Mouse (Mus musculus): ENCODE results near the gene Ugt1a8.
"Not testable (repeated sequence)": the region's sequence is repeated elsewhere in the genome, so short reads cannot be mapped to it uniquely, and the experiment has no call there.

The Ugt1a8 gene

DNA sequence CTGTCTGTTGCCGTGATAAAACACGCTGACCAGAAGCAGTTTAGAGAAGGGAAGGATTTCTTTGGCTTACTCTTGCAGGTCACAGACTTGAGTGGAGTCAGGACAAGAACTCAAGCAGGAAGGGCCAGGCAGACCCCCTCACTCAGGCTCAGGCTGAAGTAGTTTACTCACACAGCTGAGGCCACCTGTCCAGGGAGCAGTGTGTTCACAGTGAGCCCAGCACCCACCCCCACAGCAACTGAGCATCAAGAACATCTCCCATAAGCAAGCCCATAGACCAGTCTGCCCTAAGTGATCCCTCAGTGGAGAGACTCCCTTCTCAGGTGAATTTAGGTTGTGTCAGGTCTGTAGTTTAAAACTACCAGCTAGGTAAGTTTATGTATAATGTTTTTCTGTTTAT, 22.0 kb downstream of the Ugt1a8 start:
- DNase-seq: not testable (repeated sequence)

DNA sequence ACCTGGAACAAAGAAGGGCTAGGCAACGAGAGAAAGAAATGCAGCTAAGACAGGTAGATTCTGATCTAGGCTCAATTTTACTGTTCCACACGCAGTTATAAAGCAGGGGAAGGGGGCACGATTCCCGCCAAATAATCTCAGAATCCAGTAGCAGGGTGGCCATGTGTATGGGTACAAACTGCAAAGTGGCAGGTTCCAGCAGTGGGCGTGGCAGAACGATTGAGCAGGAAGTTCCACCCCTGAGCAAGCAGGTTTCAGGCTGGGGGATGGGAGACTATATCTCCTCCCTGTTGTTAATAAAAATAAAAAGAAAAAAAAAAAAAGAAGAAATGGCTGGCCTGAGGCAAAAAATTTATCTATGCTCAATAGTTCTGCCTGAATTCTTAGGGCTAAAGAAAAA, 25.2 kb downstream of the Ugt1a8 start:
- DNase-seq: not testable (repeated sequence)

DNA sequence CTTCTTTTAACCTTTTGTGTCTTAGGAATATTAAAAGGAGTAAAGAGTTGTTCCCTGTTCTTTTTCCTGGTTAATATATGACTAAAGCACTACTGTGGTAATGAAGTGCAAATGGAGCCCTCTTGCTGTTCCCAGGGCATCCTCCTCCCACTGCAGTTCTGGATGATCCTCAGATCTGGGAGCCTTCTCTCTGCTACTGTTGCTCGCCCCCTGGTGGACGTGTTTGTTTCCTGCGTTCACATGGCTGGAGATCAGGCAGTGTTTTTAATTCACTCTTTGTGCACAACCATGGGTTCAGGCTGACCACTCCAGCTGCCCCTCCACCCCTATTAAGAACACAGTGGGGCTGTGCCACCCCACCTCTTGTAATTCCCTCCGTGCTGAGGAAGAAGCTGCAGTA, 32.9 kb downstream of the Ugt1a8 start:
- not testable (repeated sequence) for DNase-seq

DNA sequence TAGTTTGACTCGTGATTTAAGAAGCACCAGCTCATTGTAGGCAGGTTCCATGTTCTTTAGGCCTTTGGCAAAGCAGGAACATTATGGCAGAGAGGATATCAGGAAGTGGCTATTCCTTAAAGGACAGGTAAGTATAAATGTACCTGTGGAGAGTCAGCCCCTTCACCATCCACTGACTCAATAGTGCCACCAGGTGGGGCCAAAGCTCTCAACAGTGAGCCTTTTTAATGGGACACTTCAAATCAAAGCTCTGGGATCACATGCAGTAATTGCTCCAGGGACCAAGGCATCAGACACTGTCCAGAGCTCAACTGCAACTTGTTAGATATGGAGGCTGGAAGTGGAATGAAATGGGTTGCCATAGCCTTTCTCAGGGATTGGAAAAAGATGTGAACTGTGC, 33.9 kb downstream of the Ugt1a8 start:
- peak; percentile 47 for DNase-seq

DNA sequence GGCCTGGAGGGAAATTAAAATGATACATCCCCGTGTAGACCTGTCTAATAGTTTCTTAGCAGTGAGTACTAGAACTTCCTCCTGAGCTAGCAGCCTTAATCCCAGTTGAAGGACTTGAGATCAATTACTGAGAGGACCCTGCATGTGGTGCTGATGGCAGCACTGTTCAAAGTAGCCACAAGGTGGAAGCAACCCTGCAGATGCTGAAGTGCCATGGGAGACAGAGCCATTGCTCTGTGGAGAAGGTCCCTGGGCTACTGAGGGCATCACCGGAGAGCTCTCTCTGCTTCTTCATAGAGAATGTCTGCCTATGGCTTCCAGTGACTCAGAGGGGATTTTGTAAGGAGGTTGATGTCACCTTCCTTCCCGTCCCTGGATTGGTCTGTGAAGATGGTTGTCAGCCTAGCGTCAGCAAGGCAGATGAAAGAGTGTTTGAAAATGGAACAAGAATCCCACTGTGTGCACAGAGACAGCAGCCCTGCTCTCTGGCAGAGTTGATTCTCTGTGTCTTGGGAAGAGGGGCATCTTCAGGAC, 38.3 kb downstream of the Ugt1a8 start:
- not testable (repeated sequence) for DNase-seq

DNA sequence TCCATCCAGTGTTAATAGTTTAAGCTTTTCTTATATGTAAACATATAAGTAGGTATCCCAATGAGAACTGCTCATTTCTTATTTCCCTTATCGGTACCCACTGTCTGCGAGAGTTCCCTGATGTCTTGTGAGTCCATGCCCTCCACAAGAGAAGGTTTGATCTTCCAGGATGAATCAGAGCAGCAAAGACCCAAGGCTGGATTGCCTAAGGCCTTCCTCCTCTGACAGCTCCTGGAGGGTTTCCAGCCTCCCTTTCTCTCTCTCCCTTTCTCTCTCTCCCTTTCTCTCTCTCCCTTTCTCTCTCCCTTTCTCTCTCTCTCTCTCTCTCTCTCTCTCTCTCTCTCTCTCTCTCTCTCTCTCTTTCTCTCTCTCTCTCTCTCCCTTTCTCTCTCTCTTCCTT, 41.5 kb downstream of the Ugt1a8 start:
- DNase-seq: not testable (repeated sequence)

DNA sequence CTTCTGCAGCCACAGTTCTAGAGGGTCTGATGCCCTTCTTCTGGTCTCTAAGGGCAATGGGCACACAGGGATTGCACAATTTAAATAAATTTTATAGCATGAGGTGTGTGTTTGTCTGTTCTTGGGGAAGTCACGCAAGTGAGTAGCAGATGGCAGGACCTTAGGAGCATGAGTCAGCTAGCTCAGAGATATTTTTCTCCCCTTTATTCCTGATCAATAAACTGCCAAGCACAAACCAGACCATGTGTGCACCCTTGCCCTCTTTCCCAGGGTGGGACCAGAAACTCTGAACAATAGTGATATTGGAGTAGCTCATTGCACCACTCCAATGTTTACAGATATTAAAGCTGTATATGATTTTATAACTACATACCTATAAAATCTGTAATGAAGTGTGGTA, 42.6 kb downstream of the Ugt1a8 start:
- DNase-seq: not testable (repeated sequence)

DNA sequence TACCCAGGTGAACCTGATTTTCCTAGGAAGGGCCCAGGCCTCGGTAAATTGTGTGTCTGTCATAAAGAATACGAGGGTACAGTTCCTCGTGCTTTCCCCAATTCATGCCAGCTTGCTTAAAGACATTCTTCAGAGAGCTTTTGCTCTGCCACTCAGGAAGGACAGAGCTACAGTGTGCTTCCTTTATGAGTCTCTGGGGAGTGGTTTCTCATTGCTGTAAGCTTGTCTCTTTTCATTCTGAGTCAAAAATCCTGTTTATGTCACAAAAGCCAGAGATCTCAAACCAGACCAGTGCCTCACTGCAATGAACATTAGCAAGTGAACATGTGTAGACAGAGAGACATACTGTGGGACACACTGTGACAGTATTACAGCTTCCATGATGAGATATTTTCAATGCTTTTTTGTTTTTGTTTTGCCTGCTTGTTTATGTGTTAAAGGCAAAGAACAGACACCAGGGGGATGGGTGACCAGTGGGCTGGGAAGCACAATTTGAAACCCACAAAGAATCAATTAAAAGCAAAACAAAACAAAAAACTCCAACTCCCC, 46.4 kb downstream of the Ugt1a8 start:
- no peak for DNase-seq

DNA sequence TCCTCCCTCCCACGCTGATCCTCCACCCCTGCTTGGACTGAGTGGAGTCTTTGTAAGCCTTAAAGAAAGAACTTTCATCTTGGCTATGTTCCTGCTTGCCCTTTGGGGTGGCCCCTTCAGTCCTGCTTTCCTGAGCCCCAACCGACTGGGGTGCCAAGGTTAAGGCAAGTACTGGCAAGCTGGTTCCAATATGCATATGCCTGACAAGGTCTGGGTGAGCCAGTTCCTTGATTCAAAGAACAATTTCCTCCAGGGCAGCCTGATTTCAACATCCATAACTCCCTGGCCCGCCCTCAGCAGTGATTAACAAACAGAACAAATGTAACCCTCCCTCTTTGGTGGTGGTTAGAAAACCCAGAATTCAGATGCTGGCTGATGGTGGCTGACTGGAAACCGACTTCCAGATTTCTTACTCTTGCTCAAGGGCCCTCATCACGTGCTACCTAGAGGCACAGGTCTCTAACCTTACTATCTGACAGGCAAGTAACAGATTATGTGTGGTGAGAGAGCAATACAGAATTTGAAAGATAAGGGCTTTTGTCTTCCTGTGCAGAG, 46.9 kb downstream of the Ugt1a8 start, which contains the start of gene Ugt1a6a:
Gene Ugt1a6a (plus strand): TSS at position 353 of the 555 bp plus-strand sequence.
- peak; percentile 37 for DNase-seq

DNA sequence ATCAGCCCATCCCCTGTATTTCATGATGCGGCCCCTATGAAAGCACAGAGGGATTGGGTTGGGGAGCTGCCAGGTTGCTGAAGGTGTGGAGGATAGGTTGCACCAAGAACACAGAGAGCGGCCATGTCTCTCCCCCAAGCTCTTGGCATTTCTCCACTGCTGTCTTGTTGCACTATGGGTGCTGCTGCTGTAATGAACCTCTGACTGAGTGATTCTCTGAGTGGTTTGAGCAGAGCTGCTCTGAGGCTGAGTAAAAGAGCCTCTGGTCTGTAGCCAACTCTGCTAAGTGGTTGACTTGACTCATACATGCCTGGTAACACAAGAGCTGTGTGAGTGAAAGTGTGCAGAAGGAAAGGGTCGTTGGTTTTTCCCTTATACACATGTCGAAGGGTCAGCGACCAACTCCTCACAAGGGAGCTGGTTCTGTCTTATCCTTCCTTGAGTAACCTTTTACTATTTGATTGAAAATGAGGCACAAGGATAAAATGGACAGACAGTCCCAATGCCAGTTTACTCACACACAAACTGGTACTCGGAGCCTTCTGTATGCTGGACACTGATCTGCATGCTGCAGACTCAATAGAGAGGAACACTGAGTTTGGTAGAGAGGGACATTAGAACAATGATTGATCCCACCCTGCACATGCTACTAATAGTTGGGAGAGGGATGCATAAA, 47.8 kb downstream of the Ugt1a8 start:
- DNase-seq: not testable (repeated sequence)

DNA sequence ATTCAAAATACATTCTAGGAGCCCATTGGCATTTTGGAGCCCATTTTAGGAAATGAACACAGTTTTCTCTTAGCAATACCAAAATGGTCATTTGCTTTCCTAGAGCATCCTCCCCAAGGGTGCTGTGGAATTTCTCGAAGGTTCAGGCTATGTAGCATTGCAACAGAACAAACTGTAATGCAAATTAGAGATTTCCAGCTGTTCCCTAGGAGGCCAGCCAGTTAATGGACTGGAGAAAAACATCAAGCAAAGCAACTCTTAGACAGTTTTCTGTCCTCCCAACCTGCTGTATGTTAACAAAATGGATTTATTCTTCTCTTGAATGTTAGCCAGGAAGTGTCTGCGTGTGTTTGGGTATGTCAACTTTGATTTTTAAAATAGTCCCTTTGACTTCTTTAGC, 49.0 kb downstream of the Ugt1a8 start:
- no peak for DNase-seq

DNA sequence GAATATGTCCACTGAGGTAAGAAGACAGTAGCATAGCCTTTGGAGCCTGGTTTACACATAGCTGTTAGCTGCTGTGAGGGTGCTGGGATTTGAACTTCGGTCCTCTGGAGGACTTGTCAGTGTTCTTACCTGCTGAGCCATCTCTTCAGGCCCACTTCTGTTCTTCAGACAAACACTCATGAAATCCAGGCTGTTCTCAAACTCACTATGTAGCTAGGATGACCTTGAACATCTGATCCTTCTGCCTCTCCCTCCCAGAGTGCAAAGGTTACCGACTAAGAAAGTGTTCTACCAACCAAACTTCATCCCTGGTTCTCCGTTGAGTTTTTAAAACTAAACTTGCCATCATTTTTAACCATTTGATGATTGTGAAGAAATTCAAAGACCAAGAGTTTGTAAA, 49.7 kb downstream of the Ugt1a8 start:
- no peak for DNase-seq

DNA sequence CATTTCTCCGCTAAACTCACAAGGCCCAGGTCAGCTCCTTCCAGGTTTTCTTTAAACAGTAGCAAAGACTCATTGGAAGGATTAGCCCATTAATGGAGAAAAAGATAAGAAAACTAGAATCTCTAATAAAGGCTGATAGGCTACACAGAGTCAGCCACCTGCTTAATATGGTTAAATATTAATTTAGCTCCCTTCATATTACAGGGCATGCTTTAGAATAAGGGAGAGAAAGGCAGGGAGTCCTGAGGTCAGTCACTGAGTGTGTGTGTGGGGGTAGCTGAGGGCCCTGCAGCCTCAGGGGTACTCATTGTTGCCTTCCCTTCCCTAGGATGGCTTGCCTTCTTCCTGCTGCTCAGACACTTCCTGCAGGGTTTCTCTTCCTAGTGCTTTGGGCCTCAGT, 50.5 kb downstream of the Ugt1a8 start:
- no peak for DNase-seq

DNA sequence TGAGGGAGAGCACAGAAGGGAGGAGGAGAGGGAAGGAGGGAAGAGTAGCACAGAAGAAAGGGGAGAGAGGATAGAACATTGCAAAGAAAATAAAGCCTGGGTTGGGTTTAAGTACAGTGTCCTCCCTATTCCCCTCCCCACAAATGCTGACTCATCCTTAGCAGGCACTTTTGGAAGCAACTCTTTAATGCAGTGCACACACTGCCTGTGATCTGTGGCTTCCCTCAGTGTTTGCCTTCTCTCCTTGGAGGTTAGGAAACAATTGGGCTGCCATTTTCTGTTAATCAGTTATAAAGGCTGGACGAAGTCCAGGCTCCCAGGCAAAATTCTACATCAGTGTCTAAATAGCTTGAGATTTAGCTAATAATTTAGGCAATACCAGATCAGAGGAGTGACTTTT, 52.9 kb downstream of the Ugt1a8 start:
- DNase-seq: not testable (repeated sequence)

DNA sequence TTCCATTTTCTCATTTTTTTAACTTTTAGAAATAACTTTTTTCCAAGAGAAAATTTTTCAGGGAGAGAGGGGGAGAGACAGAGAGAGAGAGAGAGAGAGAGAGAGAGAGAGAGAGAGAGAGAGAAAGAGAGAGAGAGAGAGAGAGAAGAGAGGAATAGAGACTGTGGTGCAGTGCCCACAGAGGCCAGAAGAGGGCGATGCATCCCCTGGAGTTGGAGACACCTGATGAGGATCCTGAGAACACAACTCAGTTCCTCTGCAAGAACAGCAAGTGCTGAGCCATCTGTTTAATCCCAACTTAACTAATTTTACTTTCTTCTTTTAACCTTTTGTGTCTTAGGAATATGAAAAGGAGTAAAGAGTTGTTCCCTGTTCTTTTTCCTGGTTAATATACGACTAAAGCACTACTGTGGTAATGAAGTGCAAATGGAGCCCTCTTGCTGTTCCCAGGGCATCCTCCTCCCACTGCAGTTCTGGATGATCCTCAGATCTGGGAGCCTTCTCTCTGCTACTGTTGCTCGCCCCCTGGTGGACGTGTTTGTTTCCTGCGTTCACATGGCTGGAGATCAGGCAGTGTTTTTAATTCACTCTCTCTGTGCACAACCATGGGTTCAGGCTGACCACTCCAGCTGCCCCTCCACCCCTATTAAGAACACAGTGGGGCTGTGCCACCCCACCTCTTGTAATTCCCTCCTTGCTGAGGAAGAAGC, 56.5 kb downstream of the Ugt1a8 start:
- DNase-seq: peak; percentile 59

DNA sequence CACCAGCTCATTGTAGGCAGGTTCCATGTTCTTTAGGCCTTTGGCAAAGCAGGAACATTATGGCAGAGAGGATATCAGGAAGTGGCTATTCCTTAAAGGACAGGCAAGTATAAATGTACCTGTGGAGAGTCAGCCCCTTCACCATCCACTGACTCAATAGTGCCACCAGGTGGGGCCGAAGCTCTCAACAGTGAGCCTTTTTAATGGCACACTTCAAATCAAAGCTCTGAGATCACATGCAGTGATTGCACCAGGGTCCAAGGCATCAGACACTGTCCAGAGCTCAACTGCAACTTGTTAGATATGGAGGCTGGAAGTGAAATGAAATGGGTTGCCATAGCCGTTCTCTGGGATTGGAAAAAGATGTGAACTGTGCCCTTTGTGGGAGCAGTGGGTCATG, 57.7 kb downstream of the Ugt1a8 start:
- DNase-seq: not testable (repeated sequence)

DNA sequence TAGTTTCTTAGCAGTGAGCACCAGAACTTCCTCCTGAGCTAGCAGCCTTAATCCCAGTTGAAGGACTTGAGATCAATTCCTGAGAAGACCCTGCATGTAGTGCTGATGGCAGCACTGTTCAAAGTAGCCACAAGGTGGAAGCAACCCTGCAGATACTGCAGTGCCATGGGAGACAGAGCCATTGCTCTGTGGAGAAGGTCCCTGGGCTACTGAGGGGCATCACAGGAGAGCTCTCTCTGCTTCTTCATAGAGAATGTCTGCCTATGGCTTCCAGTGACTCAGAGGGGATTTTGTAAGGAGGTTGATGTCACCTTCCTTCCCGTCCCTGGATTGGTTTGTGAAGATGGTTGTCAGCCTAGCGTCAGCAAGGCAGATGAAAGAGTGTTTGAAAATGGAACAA, 62.5 kb downstream of the Ugt1a8 start:
- not testable (repeated sequence) for DNase-seq

DNA sequence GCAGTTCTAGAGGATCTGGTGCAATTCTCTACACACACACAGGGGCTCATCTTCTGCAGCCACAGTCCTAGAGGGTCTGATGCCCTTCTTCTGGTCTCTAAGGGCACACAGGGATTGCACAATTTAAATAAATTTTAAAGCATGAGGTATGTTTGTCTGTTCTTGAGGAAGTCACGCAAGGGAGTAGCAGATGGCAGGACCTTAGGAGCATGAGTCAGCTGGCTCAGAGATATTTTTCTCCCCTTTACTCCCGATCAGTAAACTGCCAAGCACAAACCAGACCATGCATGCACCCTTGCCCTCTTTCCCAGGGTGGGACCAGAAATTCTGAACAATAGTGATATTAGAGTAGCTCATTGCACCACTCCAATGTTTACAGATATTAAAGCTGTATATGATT, 70.8 kb downstream of the Ugt1a8 start:
- no peak for DNase-seq

DNA sequence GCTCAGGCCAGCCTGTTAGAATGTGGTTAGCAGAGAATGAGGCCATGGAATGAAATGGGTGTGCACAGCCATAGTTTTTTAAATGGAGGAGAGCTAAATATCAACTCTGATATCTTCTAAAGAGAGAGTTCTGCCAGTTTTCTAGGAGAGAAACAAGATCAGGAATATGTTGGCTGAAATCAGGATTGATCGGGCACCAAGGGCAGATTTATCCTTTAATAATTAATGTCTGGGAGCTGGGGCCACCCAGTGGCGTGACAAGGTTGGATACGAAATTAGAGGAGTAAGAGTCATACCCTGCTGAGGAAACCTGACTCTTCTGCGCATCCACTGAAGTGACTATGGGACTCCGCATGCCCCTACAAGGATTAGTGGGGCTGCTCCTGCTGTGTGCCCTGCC, 78.1 kb downstream of the Ugt1a8 start, which contains the start of gene Ugt1a5:
Gene Ugt1a5 (plus strand): TSS at position 302 of the 400 bp plus-strand sequence.
- no peak for DNase-seq

DNA sequence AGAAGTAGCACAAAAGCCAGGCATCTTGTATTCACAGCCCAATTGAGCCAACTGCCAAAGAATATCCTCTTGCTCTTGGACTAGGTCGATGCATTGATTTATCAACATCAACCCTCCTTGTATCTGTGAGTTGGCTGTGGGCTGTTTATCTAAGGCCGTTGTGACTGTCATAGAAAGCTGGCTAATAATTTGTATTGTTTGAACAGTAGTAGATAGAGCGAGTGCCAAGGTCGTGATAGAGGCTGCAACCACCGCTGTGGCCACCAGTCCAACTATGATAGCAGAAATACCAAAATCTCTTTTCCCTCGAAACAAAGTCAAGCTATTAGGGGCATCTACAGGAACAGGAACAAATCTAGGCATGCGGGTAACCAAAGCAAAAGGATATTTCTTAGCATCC, 84.6 kb downstream of the Ugt1a8 start:
- not testable (repeated sequence) for DNase-seq

DNA sequence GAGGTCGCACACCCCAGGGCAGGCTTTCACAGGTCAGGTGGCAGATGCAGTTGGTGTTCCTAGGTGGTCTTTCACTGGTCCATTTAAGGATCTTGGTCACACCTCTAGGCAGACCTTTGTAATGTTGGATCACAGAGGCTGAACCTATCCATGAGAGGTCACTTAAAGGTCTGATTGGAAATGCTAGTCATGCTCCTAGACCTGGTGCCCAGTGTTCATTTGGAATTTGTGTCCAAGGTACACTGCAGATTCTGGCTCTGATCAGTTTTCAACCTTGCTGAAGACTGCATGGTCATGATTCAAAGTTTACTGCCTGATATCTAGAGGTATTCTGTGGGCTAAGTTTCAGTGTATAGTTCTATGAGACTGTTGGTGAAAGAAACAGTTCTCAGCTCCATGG, 92.0 kb downstream of the Ugt1a8 start:
- no peak for DNase-seq

DNA sequence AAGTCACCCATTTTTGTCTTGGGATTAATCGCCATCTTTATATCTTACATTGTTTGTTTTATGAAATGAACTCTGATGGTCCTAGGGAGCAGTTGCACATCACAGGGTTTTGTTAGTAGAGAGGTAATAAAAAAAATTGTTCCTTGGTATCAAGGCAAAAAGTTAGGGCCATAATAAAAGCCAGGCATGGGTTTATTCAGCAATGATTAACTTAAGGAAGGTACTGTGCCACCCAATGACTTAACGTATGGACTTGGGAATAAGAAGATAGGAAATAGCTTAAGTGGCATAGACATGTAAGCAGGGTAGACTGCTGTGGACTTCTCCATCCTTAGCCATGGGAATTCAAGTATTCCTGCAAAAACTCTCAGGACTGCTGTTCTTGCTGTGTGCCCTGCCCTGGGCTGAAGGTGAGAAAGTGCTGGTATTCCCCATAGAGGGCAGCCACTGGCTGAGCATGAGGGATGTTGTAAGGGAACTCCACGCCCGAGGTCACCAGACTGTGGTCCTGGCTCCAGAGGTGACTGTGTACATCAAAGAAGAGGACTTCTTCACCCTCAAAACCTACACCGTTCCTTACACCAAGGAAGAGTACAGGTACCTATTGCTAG, 98.8 kb downstream of the Ugt1a8 start:
- no peak for DNase-seq

DNA sequence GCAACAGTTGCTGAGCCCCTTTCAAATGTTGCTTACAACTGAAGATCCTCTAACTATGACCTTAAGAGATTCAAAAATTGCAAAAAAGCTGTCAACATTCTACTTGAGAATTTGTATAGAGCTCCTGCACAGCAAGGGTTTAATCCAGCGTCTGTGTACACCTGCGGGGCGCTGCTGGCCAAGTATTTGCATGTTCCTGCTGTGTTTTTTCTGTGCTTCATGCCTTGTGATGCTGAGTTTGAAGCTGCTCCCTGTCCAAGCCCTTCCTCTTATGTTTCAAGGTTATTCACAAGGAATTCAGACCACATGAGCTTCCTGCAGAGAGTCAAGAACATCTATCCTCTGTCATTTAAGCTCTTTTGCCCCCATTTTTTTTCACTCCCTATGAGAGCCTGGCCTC, 104.5 kb downstream of the Ugt1a8 start:
- no peak for DNase-seq
